Mouse (Mus musculus) hindbrain, embryonic 12.5 days (tissue): ENCODE data around the gene Rabif. TPM values are rescaled to one million over a fixed set of nuclear protein-coding genes. Genes with fewer than 3 reads are reported as not detected.

ENCODE experiments used
- polyA plus RNA-seq: library from polyadenylated mRNA; unstranded; fragments of >200 nt; fragmentation: Nextera tagmentation; extraction: Ambion mirVana; gene quantifications from 2 replicates; pipeline ENCODE4 v1.2.1, GENCODE M21; 2016

The Rabif gene
- polyA plus RNA-seq, 1 experiment from 2014 or later, result 45.7 TPM

Other genes with a start within 250 kb of the Rabif start
- 7.8 and 36.7 TPM in 2 replicates for gene Myog, start 204.7 kb upstream of the Rabif start, polyA plus RNA-seq
- 6.3 and 7.8 TPM in 2 replicates for gene Ppfia4, start 161.7 kb upstream of the Rabif start, polyA plus RNA-seq
- 109 and 123 TPM in 2 replicates for gene Tmem183a, start 132.7 kb upstream of the Rabif start, polyA plus RNA-seq
- not detected in 2 replicates for gene 4933406M09Rik, start 108.7 kb upstream of the Rabif start, polyA plus RNA-seq
- 24.1 and 25.9 TPM in 2 replicates for gene Cyb5r1, start 89.1 kb upstream of the Rabif start, polyA plus RNA-seq
- gene Adipor1, start 79.3 kb upstream of the Rabif start, polyA plus RNA-seq, result 73.5 and 78.1 TPM in 2 replicates
- gene Klhl12, start 39.1 kb upstream of the Rabif start, polyA plus RNA-seq, result 32.3 and 32.9 TPM in 2 replicates
- not detected in 2 replicates for gene Mgat4e, start 55.0 kb downstream of the Rabif start, polyA plus RNA-seq
- gene Kdm5b, start 65.5 kb downstream of the Rabif start, polyA plus RNA-seq, result 119 and 120 TPM in 2 replicates
- gene Syt2, start 152.0 kb downstream of the Rabif start, polyA plus RNA-seq, result 4.1 and 4.5 TPM in 2 replicates